Mouse (Mus musculus): ENCODE measurements around the gene Rspo1. TPM values are rescaled to one million over a fixed set of nuclear protein-coding genes. Genes with fewer than 3 reads are reported as not detected.

Gene Rspo1
- polyA plus RNA-seq, 1 experiment from 2014 or later = 30.9 TPM

- Histone ChIP-seq H3K4me3 (replicated peaks) (no peak overlapping the region), H3K4me1 (peaks cover 19% of the 10 kb centered on the region), H3K27me3 (peaks cover 9% of the 10 kb centered on the region; the same call in 1 of the 2 replicates), H3K9ac (no peak overlapping the region), H3K4me2 (no peak overlapping the region), H3K36me3 (no peaks in the 10 kb centered on the region), H3K27ac (peak overlapping the region; percentile 66), H3K9me3 (replicated peaks) (no peaks in the 10 kb centered on the region)
- 22% methylated on average over 11 of the region's 11 CpGs for whole genome bisulfite sequencing
- ATAC-seq (replicated peaks; ENCODE audit: low FRiP score) = peak; percentile 67
These were observed 27.2 kb upstream of the Rspo1 start for GRCm38 (mm10) chr4:124959062-124959461.

DNA sequence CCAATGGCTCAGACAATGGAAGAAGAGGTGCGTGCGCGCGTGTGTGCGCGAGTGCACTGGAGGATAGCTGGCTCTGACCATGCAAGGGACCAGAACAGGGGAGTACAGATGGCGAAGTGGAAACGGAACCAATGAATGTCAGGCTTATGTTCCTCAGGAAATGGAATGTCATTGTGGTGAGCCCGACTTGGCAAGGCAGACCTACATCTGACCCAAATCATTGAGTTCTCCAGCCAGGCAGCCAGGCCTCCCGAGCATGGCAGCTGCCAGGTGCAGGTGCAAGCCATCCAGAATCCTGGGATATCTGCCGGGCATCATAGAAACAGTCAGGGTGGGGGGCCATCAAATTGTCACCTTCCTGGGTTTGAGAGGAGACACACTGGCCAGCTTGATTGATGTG, 25.3 kb upstream of the Rspo1 start:
- WGBS = 81% methylated on average over 11 of the region's 11 CpGs
- peaks cover 24% of the 10 kb centered on the region for H3K4me1 ChIP-seq
- H3K4me3 ChIP-seq (replicated peaks) = no peak overlapping the region
- H3K9me3 ChIP-seq (replicated peaks) = no peaks in the 10 kb centered on the region
- no peak overlapping the region for H3K9ac ChIP-seq
- no peak for ATAC-seq (replicated peaks; ENCODE audit: low FRiP score)
- 0 out of 2 replicates have a peak, but pooled peaks cover 4% of the 10 kb centered on the region for H3K27me3 ChIP-seq
- H3K27ac ChIP-seq = no peak overlapping the region
- no peaks in the 10 kb centered on the region for H3K36me3 ChIP-seq
- no peak overlapping the region for H3K4me2 ChIP-seq

DNA sequence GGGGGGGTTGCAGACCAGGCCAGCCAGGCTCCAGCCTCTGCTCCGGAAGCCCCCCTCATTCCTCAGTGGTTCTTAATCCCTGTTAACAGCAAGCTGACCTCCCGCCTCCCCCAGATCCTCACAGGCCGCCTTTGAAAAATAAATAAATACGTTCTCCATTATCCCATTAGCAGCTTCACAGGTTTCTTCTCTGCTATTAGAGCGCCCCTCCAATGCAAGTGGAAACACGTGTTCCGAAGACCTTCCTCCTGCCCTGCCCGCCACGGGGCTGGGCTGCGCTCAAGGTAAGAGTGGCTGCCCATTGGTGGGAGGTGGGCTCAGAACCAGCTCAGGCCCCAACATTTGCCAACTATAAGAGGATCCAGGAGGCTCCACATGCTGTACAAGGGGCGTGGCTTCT, 23.7 kb upstream of the Rspo1 start:
- Histone ChIP-seq H3K9ac (no peak overlapping the region), H3K27ac (no peak overlapping the region), H3K36me3 (no peaks in the 10 kb centered on the region), H3K4me3 (replicated peaks) (no peak overlapping the region), H3K4me2 (no peak overlapping the region), H3K4me1 (peaks cover 24% of the 10 kb centered on the region), H3K27me3 (0 out of 2 replicates have a peak, but pooled peaks cover 4% of the 10 kb centered on the region), H3K9me3 (replicated peaks) (no peaks in the 10 kb centered on the region)
- 52% methylated on average over 11 of the region's 11 CpGs for WGBS
- no peak; the same call in 1 of the 2 replicates for ATAC-seq (replicated peaks; ENCODE audit: low FRiP score)

DNA sequence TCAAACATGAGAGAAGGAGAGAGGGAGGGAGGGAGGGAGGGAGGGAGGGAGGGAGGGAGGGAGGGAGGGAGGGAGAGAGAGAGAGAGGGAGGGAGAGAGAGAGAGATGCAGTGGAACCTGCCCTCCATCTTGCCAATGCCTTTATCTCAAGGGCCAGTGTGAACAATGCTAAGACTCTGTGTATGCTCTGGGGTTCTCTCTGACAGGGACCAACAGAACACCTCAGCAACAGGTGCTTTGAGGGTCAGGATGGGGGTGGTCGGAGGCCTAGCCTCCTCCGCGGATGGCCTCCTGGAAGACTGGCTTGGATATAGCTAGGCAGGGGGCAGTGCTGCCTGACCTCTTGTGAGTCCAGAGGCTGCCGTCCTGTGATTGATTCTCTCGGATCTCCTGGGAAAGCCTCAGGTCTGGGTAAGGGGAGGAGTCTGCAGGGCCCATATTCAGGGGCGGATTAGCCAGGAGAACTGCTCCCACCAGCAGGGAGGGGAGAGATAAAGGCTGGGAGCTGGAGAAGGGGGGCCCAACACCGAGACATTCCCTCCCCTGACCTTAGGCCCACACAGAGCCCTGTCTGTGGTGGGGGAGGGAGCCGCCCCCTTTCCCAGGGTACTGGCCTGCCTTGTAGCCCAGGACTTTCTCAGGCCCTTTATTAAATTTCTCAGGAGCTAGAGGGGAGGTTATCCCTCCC, 21.2 kb upstream of the Rspo1 start:
- Histone ChIP-seq H3K36me3 (no peaks in the 10 kb centered on the region), H3K4me3 (replicated peaks) (no peak overlapping the region), H3K27ac (no peak overlapping the region), H3K27me3 (0 out of 2 replicates have a peak, but pooled peaks cover 8% of the 10 kb centered on the region), H3K4me1 (peaks cover 10% of the 10 kb centered on the region), H3K4me2 (no peak overlapping the region), H3K9me3 (replicated peaks) (no peaks in the 10 kb centered on the region), H3K9ac (no peak overlapping the region)
- ATAC-seq (replicated peaks; ENCODE audit: low FRiP score) = peak; percentile 52
- 17% methylated on average over 8 of the region's 8 CpGs for WGBS

DNA sequence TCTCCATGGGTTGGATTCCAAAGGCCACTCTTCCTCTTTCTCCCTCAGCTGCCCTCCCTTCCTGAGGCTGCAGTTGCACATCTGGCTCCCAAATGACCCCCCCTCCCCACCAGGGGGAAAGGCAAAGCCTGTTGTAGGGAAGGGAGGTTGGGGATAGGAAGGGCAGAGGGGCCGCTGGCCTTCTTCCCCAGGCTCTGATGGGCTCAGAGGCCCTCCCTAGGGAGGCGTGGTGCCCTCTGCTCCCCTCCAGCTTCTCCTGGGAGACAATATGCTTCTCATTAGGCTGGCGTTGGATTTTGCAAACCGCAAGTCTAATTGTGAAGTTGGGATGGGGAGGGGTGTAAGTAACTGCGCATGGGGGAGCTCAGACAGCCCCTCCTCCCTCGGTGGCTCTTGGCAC, 17.5 kb upstream of the Rspo1 start:
- no peaks in the 10 kb centered on the region for H3K9me3 ChIP-seq (replicated peaks)

DNA sequence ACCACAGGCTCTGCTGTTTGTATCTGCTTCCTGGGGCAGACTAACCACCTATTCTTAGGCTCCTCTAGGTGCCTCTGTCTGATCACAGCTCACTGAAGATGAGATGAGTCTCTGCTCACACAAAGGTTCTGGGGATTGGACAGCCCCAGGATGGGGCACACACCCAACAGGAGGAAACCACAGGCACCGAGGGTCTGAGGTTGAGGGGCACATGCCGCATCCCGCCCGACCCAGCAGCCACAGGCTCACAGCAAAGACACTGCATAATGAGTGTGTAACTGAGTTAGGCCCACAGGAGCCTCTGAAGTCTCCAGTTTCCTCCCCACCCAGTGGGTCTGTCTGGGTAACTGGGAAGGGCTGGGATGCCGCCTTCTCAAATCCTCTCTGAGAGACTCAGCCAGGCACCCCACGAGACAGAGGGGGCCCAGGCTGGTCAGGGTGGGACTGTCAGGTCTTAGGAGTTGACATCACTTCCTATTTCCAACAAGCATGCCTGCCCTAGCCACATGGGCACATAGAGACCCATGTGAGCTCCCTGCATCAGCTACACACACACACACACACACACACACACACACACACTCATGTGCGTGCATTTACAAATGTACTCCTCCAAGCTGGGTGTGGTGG, 16.9 kb upstream of the Rspo1 start:
- Histone ChIP-seq H3K4me3 (replicated peaks) (no peak overlapping the region), H3K4me2 (no peak overlapping the region), H3K9ac (no peak overlapping the region), H3K4me1 (peaks cover 6% of the 10 kb centered on the region), H3K27me3 (peaks cover 17% of the 10 kb centered on the region), H3K9me3 (replicated peaks) (no peaks in the 10 kb centered on the region), H3K36me3 (no peaks in the 10 kb centered on the region), H3K27ac (no peak overlapping the region)
- no peak for ATAC-seq (replicated peaks; ENCODE audit: low FRiP score)
- 80% methylated on average over 7 of the region's 7 CpGs for WGBS

More for the DNA sequence above, 17.5 kb upstream of the Rspo1 start:
- ATAC-seq (replicated peaks; ENCODE audit: low FRiP score) = no peak
- H3K27me3 ChIP-seq = peaks cover 16% of the 10 kb centered on the region
- no peak overlapping the region for H3K9ac ChIP-seq
- 56% methylated on average over 6 of the region's 6 CpGs for WGBS
- no peaks in the 10 kb centered on the region for H3K36me3 ChIP-seq
- no peak overlapping the region for H3K4me2 ChIP-seq
- no peak overlapping the region for H3K27ac ChIP-seq
- H3K4me3 ChIP-seq (replicated peaks) = no peak overlapping the region
- peaks cover 6% of the 10 kb centered on the region for H3K4me1 ChIP-seq

DNA sequence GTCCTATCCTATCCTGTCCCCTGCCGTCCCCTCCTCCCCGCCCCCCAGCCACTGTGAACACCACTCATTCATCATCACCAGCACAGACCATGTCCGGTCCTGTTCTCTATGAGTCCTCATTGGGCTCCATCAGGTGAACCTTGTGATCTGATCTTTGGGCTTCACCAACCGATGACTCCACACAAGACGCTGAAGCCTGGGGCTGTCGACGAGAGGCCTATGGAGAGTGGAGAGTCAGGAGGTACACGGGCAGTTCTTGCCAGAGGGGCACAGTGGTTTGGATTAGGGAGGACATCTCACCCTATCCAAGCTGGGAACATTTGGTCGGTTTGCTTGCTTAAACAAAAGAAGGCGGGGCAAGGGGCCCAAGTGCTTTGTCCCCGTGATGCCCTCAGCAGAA, 16.0 kb upstream of the Rspo1 start:
- H3K36me3 ChIP-seq = no peaks in the 10 kb centered on the region
- H3K27me3 ChIP-seq = peaks cover 17% of the 10 kb centered on the region
- H3K27ac ChIP-seq = no peak overlapping the region
- H3K9ac ChIP-seq = no peak overlapping the region
- H3K4me1 ChIP-seq = peaks cover 2% of the 10 kb centered on the region
- H3K4me2 ChIP-seq = no peak overlapping the region
- no peaks in the 10 kb centered on the region for H3K9me3 ChIP-seq (replicated peaks)
- no peak overlapping the region for H3K4me3 ChIP-seq (replicated peaks)
- no peak for ATAC-seq (replicated peaks; ENCODE audit: low FRiP score)
- WGBS = 70% methylated on average over 11 of the region's 11 CpGs

DNA sequence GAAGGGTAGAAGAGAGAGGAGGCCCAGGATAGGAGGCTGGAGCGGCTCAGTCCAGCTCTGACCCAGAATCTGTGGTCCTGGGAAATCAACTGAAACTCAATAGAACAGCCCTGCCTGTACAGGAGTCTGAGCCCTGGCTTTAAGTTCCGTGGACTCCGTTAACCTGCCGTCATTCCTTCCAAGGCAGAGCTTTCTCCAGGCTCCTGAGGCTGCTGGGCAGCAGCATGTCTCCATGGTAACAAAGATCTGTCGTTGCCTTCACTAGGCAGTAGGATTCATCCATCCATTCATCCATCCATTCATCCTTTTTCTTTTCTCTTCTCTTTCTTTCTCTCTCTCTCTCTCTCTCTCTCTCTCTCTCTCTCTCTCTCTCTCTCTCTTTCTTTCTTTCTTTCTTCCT, 15.6 kb upstream of the Rspo1 start:
- no peak for ATAC-seq (replicated peaks; ENCODE audit: low FRiP score)
- no peak overlapping the region for H3K27ac ChIP-seq
- WGBS = 51% methylated on average over 5 of the region's 5 CpGs
- H3K4me1 ChIP-seq = no peaks in the 10 kb centered on the region
- peaks cover 17% of the 10 kb centered on the region for H3K27me3 ChIP-seq
- no peak overlapping the region for H3K4me2 ChIP-seq
- no peak overlapping the region for H3K9ac ChIP-seq
- H3K9me3 ChIP-seq (replicated peaks) = no peaks in the 10 kb centered on the region
- no peak overlapping the region for H3K4me3 ChIP-seq (replicated peaks)
- no peaks in the 10 kb centered on the region for H3K36me3 ChIP-seq

DNA sequence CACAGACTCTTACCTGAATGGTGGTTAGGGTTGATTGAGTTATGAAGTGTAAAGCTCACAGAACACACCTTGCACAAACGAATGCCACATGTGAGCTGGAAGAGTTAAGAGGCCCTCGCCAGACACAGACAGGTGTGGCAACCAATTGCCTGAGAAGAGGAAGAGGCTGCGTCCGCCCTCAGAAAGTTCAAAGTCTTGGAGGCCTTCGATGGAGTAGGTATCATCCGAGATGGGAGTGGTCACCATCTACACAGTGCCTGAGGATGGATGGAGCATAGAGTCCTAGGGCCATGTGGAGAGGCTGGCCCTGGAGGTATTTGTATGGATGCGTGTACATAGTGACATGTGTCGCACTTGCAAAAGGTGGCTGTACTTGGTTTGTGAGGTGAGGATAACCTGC, 15.1 kb upstream of the Rspo1 start:
- no peak overlapping the region for H3K27ac ChIP-seq
- H3K9ac ChIP-seq = no peak overlapping the region
- no peaks in the 10 kb centered on the region for H3K4me1 ChIP-seq
- H3K4me3 ChIP-seq (replicated peaks) = no peak overlapping the region
- peaks cover 17% of the 10 kb centered on the region for H3K27me3 ChIP-seq
- H3K4me2 ChIP-seq = no peak overlapping the region
- H3K36me3 ChIP-seq = no peaks in the 10 kb centered on the region
- ATAC-seq (replicated peaks; ENCODE audit: low FRiP score) = no peak
- no peaks in the 10 kb centered on the region for H3K9me3 ChIP-seq (replicated peaks)
- 85% methylated on average over 8 of the region's 8 CpGs for WGBS

DNA sequence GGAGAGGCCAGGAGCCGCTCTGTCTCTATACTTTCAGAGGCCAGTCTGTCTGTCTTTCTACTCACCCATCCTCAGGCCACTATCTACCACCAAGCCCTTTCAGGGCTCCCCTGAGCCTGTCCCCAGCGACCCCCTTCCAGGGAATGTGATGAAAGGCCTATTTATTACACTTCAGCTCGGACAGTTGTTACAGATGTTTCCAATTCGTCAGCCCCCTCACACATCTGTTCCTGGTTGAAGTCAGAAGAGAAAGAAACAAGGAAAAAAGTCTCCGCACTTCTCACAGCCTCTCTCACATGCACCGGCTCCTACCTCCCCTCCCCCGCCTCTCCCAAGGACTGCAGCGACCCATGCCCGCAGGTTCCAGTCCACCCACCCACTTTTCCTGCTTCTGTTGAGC, 13.9 kb upstream of the Rspo1 start:
- no peaks in the 10 kb centered on the region for H3K4me1 ChIP-seq
- WGBS = 41% methylated on average over 9 of the region's 9 CpGs
- peaks cover 17% of the 10 kb centered on the region for H3K27me3 ChIP-seq
- no peak overlapping the region for H3K9ac ChIP-seq
- H3K4me3 ChIP-seq (replicated peaks) = no peak overlapping the region
- no peaks in the 10 kb centered on the region for H3K36me3 ChIP-seq
- ATAC-seq (replicated peaks; ENCODE audit: low FRiP score) = no peak
- H3K27ac ChIP-seq = no peak overlapping the region
- no peak overlapping the region for H3K4me2 ChIP-seq
- no peaks in the 10 kb centered on the region for H3K9me3 ChIP-seq (replicated peaks)

DNA sequence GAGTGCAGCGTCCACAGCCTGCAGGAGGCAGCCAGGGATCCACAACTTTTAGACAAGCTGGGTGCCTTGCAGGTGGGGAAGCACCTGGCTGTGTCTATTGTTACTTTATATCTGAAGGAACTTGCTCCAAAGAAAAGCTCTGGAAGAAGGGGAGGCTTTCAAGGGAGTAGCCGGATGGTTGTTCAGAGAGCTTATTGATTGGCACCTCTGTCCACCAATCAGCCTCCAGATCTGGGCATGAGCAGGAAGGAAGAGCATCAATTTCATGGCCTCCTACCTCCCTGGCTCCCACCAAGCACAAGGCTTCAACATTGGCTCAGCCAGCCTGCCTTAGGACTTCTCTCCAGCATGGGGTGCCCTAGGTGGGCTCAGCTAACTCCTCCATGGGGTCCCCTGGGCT, 12.9 kb upstream of the Rspo1 start:
- H3K4me1 ChIP-seq = no peaks in the 10 kb centered on the region
- no peak overlapping the region for H3K4me2 ChIP-seq
- no peaks in the 10 kb centered on the region for H3K9me3 ChIP-seq (replicated peaks)
- ATAC-seq (replicated peaks; ENCODE audit: low FRiP score) = no peak
- H3K9ac ChIP-seq = no peak overlapping the region
- WGBS = 86% methylated on average over 2 of the region's 2 CpGs
- H3K27ac ChIP-seq = no peak overlapping the region
- no peaks in the 10 kb centered on the region for H3K36me3 ChIP-seq
- peaks cover 17% of the 10 kb centered on the region for H3K27me3 ChIP-seq
- no peak overlapping the region for H3K4me3 ChIP-seq (replicated peaks)

- Histone ChIP-seq H3K27me3 (peaks cover 39% of the 10 kb centered on the region), H3K27ac (no peak overlapping the region), H3K9me3 (replicated peaks) (no peaks in the 10 kb centered on the region), H3K36me3 (no peaks in the 10 kb centered on the region), H3K4me1 (0 out of 2 replicates have a peak, but pooled peaks cover 14% of the 10 kb centered on the region), H3K9ac (no peak overlapping the region), H3K4me3 (replicated peaks) (no peak overlapping the region), H3K4me2 (no peak overlapping the region)
- WGBS = 31% methylated on average over 5 of the region's 5 CpGs
- no peak for ATAC-seq (replicated peaks; ENCODE audit: low FRiP score)
These were observed 8.0 kb upstream of the Rspo1 start for GRCm38 (mm10) chr4:124978201-124978600.

Data from kidney, embryonic 15.5 days (tissue).